Mouse (Mus musculus) adrenal gland, postnatal 25 days (tissue): ENCODE results near the gene Kcna4. TPM values are rescaled to one million over a fixed set of nuclear protein-coding genes. Genes with fewer than 3 reads are reported as not detected.

Source experiments
- DNase-seq: peaks from one replicate; pipeline ENCODE4 v3.0.0; 2021; ENCODE audit warnings: mixed read lengths
- long read RNA-seq: library from polyadenylated mRNA; stranded (forward); transcript quantifications from one replicate; pipeline ENCODE4 v2.0.0, GENCODE M21; 2021
- total RNA-seq: library from RNA; stranded (reverse); gene quantifications from 2 replicates; pipeline ENCODE4 v1.2.3, GENCODE M21; 2021

The Kcna4 gene
- total RNA-seq: 0.58 TPM in 1 of 2 replicates, not detected in the other
- long read RNA-seq: 0 reads

GRCm38 (mm10) chr2:107289990-107290696, at the start of gene Kcna4:
Kcna4 (plus strand) TSS chr2:107290639.
- peak; percentile 51 for DNase-seq

GRCm38 (mm10) chr2:107258091-107258490, 32.3 kb upstream of the Kcna4 start:
- DNase-seq: no peak

- DNase-seq: no peak
Observed at GRCm38 (mm10) chr2:107266251-107266650, 24.2 kb upstream of the Kcna4 start.

GRCm38 (mm10) chr2:107270050-107270449, 20.4 kb upstream of the Kcna4 start:
- no peak for DNase-seq

GRCm38 (mm10) chr2:107290697-107291019, 219 bp downstream of the Kcna4 start:
- DNase-seq: no peak

- DNase-seq: no peak
Observed at GRCm38 (mm10) chr2:107291142-107291541, 703 bp downstream of the Kcna4 start.

GRCm38 (mm10) chr2:107294521-107294920, 4.1 kb downstream of the Kcna4 start:
- no peak for DNase-seq

GRCm38 (mm10) chr2:107301886-107302285, 11.4 kb downstream of the Kcna4 start:
- DNase-seq: no peak

GRCm38 (mm10) chr2:107304707-107305106, 14.3 kb downstream of the Kcna4 start:
- no peak for DNase-seq

- DNase-seq: no peak
Observed at GRCm38 (mm10) chr2:107306077-107306476, 15.6 kb downstream of the Kcna4 start.

GRCm38 (mm10) chr2:107318636-107319035, 28.2 kb downstream of the Kcna4 start:
- no peak for DNase-seq

GRCm38 (mm10) chr2:107321596-107322226, 31.3 kb downstream of the Kcna4 start:
- no peak for DNase-seq

GRCm38 (mm10) chr2:107324090-107324489, 33.7 kb downstream of the Kcna4 start:
- no peak for DNase-seq

GRCm38 (mm10) chr2:107327276-107327675, 36.8 kb downstream of the Kcna4 start:
- no peak for DNase-seq

- no peak for DNase-seq
Observed at GRCm38 (mm10) chr2:107341291-107341690, 50.9 kb downstream of the Kcna4 start.

- DNase-seq: no peak
Observed at GRCm38 (mm10) chr2:107344807-107345206, 54.4 kb downstream of the Kcna4 start.

- no peak for DNase-seq
Observed at GRCm38 (mm10) chr2:107345299-107345698, 54.9 kb downstream of the Kcna4 start.

Other genes with a start within 250 kb of the Kcna4 start
- gene Fshb, start 231.0 kb upstream of the Kcna4 start, total RNA-seq: not detected in 2 replicates